ENCODE assay signal across 20 mouse cellular contexts in the genomic region with DNA sequence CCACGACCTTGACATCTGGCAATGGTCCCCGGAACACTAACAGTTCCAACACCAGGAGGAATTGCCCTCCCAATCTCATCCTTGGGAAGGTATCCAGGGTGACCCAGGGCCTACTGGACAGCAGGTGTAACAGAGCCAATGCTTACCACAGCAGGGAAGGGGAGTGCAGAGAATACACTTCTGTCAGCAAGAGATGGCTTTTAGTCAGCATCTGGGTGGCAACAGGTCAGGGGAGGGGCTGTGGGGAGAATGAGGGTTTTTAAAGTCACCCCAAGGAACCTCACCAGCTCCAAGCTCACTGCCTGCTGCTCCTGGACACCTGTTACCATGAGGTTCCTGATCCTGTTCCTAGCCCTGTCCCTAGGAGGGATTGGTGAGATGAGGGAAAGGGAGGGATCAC. TPM values are rescaled to one million over a fixed set of nuclear protein-coding genes. Genes with fewer than 3 reads are reported as not detected.
DNase-seq lines count a peak whose midpoint lies in the region; TF ChIP-seq lines count a peak whose summit lies in the region.
"Had no signal": no experiment of that assay in that cellular context is flagged by ENCODE, and none has a peak within 500 bp of the region (broad histone marks: within the 10 kb centered on the region; RNA-seq: fewer than 3 reads in every experiment).

Klk1b8 (plus strand) TSS at position 301 of the 400 bp plus-strand sequence.

- no peaks in the 10 kb centered on the region for H3K4me1 ChIP-seq in testis, adult 2 months (ENCODE audit: control insufficient read depth, insufficient read depth, low read length)

- DNase-seq in testis, postnatal 14 days (ENCODE audit: low spot score), result no peak
- DNase-seq: adrenal gland, adult 2 months; adrenal gland, adult 8-10 months; adrenal gland, postnatal 10 days; adrenal gland, postnatal 14 days; adrenal gland, postnatal 25 days; adrenal gland, postnatal 36 days; B cell, adult 2 months; cerebellum, adult 11 months; cerebellum, adult 11-12 months; cerebellum, adult 18-20 months; cerebellum, adult 2 months had no signal

- no peak for TF ChIP-seq POLR2A in testis, adult 2 months (IDR thresholded peaks at IDR 0.05; ENCODE audit: control insufficient read depth, low read depth, low read length)

- no peak within 1 kb of the TSS for H3K27ac ChIP-seq in testis, adult 2 months (ENCODE audit: control insufficient read depth, insufficient read depth, low read depth, low read length)

- no peaks in the 10 kb centered on the region for H3K36me3 ChIP-seq in testis, adult 2 months (ENCODE audit: control insufficient read depth, insufficient read depth, low read length)
- H3K36me3 ChIP-seq: G1E had no signal

- no peaks in the 10 kb centered on the region for H3K27me3 ChIP-seq in testis, adult 2 months (ENCODE audit: control insufficient read depth, insufficient read depth, low read length)
- H3K27me3 ChIP-seq: CH12.LX, Patski had no signal

- no peak for TF ChIP-seq CTCF in testis, adult 2 months (IDR thresholded peaks at IDR 0.05; ENCODE audit: control insufficient read depth, insufficient read depth, insufficient replicate concordance, low read depth, low read length)

- H3K4me3 ChIP-seq in testis, adult 2 months (ENCODE audit: control insufficient read depth, low read depth, low read length), result no peak within 1 kb of the TSS

RNA-seq across cellular contexts. Expression of gene Klk1b8, which starts in this region (rescaled TPM):
- polyA plus RNA-seq in testis, adult 2 months (2012; rRNA removed), result 93.8 and 107 TPM in 2 replicates
- polyA plus RNA-seq: activated CD4-positive, CD25-positive, alpha-beta regulatory T cell, adult 4 months; adrenal gland, adult 2 months; brain, embryonic 14.5 days; C2C12; CD4-positive, CD25-positive, alpha-beta regulatory T cell, adult 4 months; cerebellum, adult 2 months; G1E; Patski had no signal
